Mouse (Mus musculus) forebrain, postnatal 0 days (tissue): ENCODE results near the gene Dmrtb1. TPM values are rescaled to one million over a fixed set of nuclear protein-coding genes. Genes with fewer than 3 reads are reported as not detected.
A peak's percentile ranks its signal among the peaks of the same experiment; 100 is the strongest.

Experiments used
- ATAC-seq: fragments of 200-750 bp; cut with Nextera tagmentation; 2 replicates; pipeline ENCODE4 v1.8.0; 2017; ENCODE audit warnings: mild to moderate bottlenecking, moderate library complexity
- DNase-seq: peaks from one replicate; pipeline ENCODE4 v3.0.0-alpha.2; 2015
- H3K27ac ChIP-seq: fragments of 300-500 bp; sonication (generic); 2 replicates; pipeline ENCODE4 v1.5.1; 2014; ENCODE audit warnings: low read depth, mild to moderate bottlenecking, antibody characterized with exemption, low read length, moderate library complexity, mixed read lengths
- H3K27me3 ChIP-seq: fragments of 300-500 bp; sonication (generic); 2 replicates; pipeline ENCODE4 v1.6.1; 2014; ENCODE audit warnings: mild to moderate bottlenecking, low read length, mixed read lengths; ENCODE audit not compliant: insufficient read depth
- H3K36me3 ChIP-seq: fragments of 300-500 bp; sonication (generic); 2 replicates; pipeline ENCODE4 v1.6.1; 2014; ENCODE audit warnings: mild to moderate bottlenecking, moderate library complexity; ENCODE audit not compliant: insufficient read depth
- H3K4me1 ChIP-seq: fragments of 300-500 bp; sonication (generic); 2 replicates; pipeline ENCODE4 v1.6.1; 2014; ENCODE audit warnings: antibody characterized with exemption; ENCODE audit not compliant: insufficient read depth
- H3K4me2 ChIP-seq: fragments of 300-500 bp; sonication (generic); 2 replicates; pipeline ENCODE4 v1.6.1; 2014; ENCODE audit warnings: low read depth, mild to moderate bottlenecking, moderate library complexity
- H3K4me3 ChIP-seq: fragments of 300-500 bp; sonication (generic); 2 replicates; pipeline ENCODE4 v1.5.1; 2014; ENCODE audit warnings: low read depth, low read length, mixed read lengths
- H3K9ac ChIP-seq: fragments of 300-500 bp; sonication (generic); 2 replicates; pipeline ENCODE4 v1.6.1; 2014; ENCODE audit warnings: mild to moderate bottlenecking
- H3K9me3 ChIP-seq: fragments of 300-500 bp; sonication (generic); 2 replicates; pipeline ENCODE4 v1.6.1; 2016; ENCODE audit warnings: low read length
- CTCF ChIP-seq: sonication (generic); IDR thresholded peaks from 2 replicates; pipeline ENCODE4 v1.5.1; 2016; ENCODE audit warnings: antibody characterized with exemption, control low read depth, low read depth
- WGBS: fragments of 180-500 bp; shearing (Covaris S2); extraction: QIAGEN DNeasy Blood & Tissue Kit; methylation state at CpG from one replicate; pipeline ENCODE4 v1.1.7; 2014; 5-methylcytosine and 5-hydroxymethylcytosine counted together
- microRNA-seq, 2 experiments: library from miRNA; unstranded; fragments of <30 nt; microRNA quantifications; one replicate each; pipeline ENCODE4; 2016
- polyA plus RNA-seq: library from polyadenylated mRNA; unstranded; fragments of >200 nt; fragmentation: Nextera tagmentation; extraction: Ambion mirVana; gene quantifications from 2 replicates; pipeline ENCODE4 v1.2.1, GENCODE M21; 2015
- total RNA-seq: library from RNA; depleted of rRNA; stranded (reverse); fragments of >200 nt; gene quantifications from 2 replicates; pipeline ENCODE4 v1.2.3, GENCODE M21; 2014; rRNA removed

Dmrtb1 gene
- total and polyA plus RNA-seq, 2 experiments from 2014 or later: 14.0 to 21.7 TPM

- WGBS: 73% methylated on average over 10 of the region's 10 CpGs
- ATAC-seq: no peak; the same call in 1 of the 2 replicates
- DNase-seq: no peak
- H3K36me3 ChIP-seq: no peaks in the 10 kb centered on the region
- H3K27ac ChIP-seq: no peak overlapping the region
- H3K4me3 ChIP-seq: no peak overlapping the region
- H3K27me3 ChIP-seq: no peaks in the 10 kb centered on the region
- H3K9ac ChIP-seq: no peak overlapping the region
- H3K4me2 ChIP-seq: no peak overlapping the region
- H3K4me1 ChIP-seq: no peaks in the 10 kb centered on the region
- no peak for TF ChIP-seq CTCF
- no peaks in the 10 kb centered on the region for H3K9me3 ChIP-seq
Measured at GRCm38 (mm10) chr4:107638303-107638702, 45.7 kb downstream of the Dmrtb1 start.

- DNase-seq (no peak), ATAC-seq (no peak)
- Histone ChIP-seq H3K27me3 (no peaks in the 10 kb centered on the region), H3K9me3 (no peaks in the 10 kb centered on the region), H3K4me3 (no peak overlapping the region), H3K27ac (no peak overlapping the region), H3K36me3 (no peaks in the 10 kb centered on the region), H3K4me2 (no peak overlapping the region), H3K4me1 (no peaks in the 10 kb centered on the region), H3K9ac (no peak overlapping the region)
- TF ChIP-seq CTCF: peak; percentile 44
- 62% methylated on average over 3 of the region's 3 CpGs for WGBS
Measured at GRCm38 (mm10) chr4:107637670-107638069, 46.4 kb downstream of the Dmrtb1 start.

- Histone ChIP-seq H3K27me3 (no peaks in the 10 kb centered on the region), H3K4me1 (no peaks in the 10 kb centered on the region), H3K4me3 (no peak overlapping the region), H3K9ac (no peak overlapping the region), H3K9me3 (no peaks in the 10 kb centered on the region), H3K27ac (no peak overlapping the region), H3K4me2 (no peak overlapping the region), H3K36me3 (no peaks in the 10 kb centered on the region)
- no peak for TF ChIP-seq CTCF
- DNase-seq: no peak
- WGBS: 75% methylated on average over 6 of the region's 6 CpGs
- ATAC-seq: no peak
Measured at GRCm38 (mm10) chr4:107636099-107636498, 47.9 kb downstream of the Dmrtb1 start.

- Histone ChIP-seq H3K4me2 (no peak overlapping the region), H3K9me3 (no peaks in the 10 kb centered on the region), H3K36me3 (no peaks in the 10 kb centered on the region), H3K27ac (no peak overlapping the region), H3K4me1 (no peaks in the 10 kb centered on the region), H3K27me3 (no peaks in the 10 kb centered on the region), H3K9ac (no peak overlapping the region), H3K4me3 (no peak overlapping the region)
- TF ChIP-seq CTCF: no peak
- WGBS: 70% methylated on average over 6 of the region's 6 CpGs
- DNase-seq: no peak
- no peak for ATAC-seq
Measured at GRCm38 (mm10) chr4:107634631-107635030, 49.4 kb downstream of the Dmrtb1 start.

GRCm38 (mm10) chr4:107628921-107629411 lies 55.1 kb downstream of the Dmrtb1 start:
- no peak for TF ChIP-seq CTCF
- Histone ChIP-seq H3K36me3 (no peaks in the 10 kb centered on the region), H3K4me2 (no peak overlapping the region), H3K4me3 (no peak overlapping the region), H3K27me3 (no peaks in the 10 kb centered on the region), H3K4me1 (no peaks in the 10 kb centered on the region), H3K9me3 (no peaks in the 10 kb centered on the region), H3K9ac (no peak overlapping the region), H3K27ac (no peak overlapping the region)
- DNase-seq (no peak), ATAC-seq (no peak)
- WGBS: 74% methylated on average over 17 of the region's 17 CpGs

- WGBS: 72% methylated on average over 4 of the region's 4 CpGs
Measured at GRCm38 (mm10) chr4:107628226-107628625, 55.8 kb downstream of the Dmrtb1 start.

More at GRCm38 (mm10) chr4:107628226-107628625, 55.8 kb downstream of the Dmrtb1 start:
- no peak overlapping the region for H3K27ac ChIP-seq
- TF ChIP-seq CTCF: no peak
- DNase-seq (no peak), ATAC-seq (no peak)
- no peaks in the 10 kb centered on the region for H3K27me3 ChIP-seq
- no peak overlapping the region for H3K9ac ChIP-seq
- no peaks in the 10 kb centered on the region for H3K4me1 ChIP-seq
- no peaks in the 10 kb centered on the region for H3K9me3 ChIP-seq
- H3K36me3 ChIP-seq: no peaks in the 10 kb centered on the region
- H3K4me3 ChIP-seq: no peak overlapping the region
- H3K4me2 ChIP-seq: no peak overlapping the region

Small RNA genes within 50 kb of the gene (microRNA-seq; reads per million reads assigned to microRNA genes)
- 0 reads per million in 2 experiments for gene Gm25123

Other genes with a start within 250 kb of the Dmrtb1 start
- gene Glis1, start 249.6 kb downstream of the Dmrtb1 start, total RNA-seq: 0.43 and 1.6 TPM in 2 replicates
- gene Glis1, start 249.6 kb downstream of the Dmrtb1 start, polyA plus RNA-seq: 0.49 and 1.6 TPM in 2 replicates
- gene Lrp8, start 118.0 kb upstream of the Dmrtb1 start, total RNA-seq: 60.7 and 90.2 TPM in 2 replicates
- 21.9 and 38.3 TPM in 2 replicates for gene Lrp8, start 118.0 kb upstream of the Dmrtb1 start, polyA plus RNA-seq
- 49.8 and 64.5 TPM in 2 replicates for gene Magoh, start 195.5 kb upstream of the Dmrtb1 start, total RNA-seq
- gene Magoh, start 195.5 kb upstream of the Dmrtb1 start, polyA plus RNA-seq: 138 and 180 TPM in 2 replicates
- gene 0610037L13Rik, start 205.6 kb upstream of the Dmrtb1 start, total RNA-seq: 63.7 and 75.6 TPM in 2 replicates
- gene 0610037L13Rik, start 205.6 kb upstream of the Dmrtb1 start, polyA plus RNA-seq: 102 and 110 TPM in 2 replicates
- gene Cpt2, start 239.4 kb upstream of the Dmrtb1 start, total RNA-seq: 5.5 and 9.5 TPM in 2 replicates
- gene Cpt2, start 239.4 kb upstream of the Dmrtb1 start, polyA plus RNA-seq: 8.8 and 9.7 TPM in 2 replicates